8 mouse cellular contexts compared by ENCODE assay signal in genomic region chr7:104244287-104245181, GRCm38 (mm10). TPM values are rescaled to one million over a fixed set of nuclear protein-coding genes. Genes with fewer than 3 reads are reported as not detected.
DNase-seq lines count a peak whose midpoint lies in the region; ATAC-seq and TF ChIP-seq lines count a peak whose summit lies in the region.

TSS of gene Trim34a (plus strand) at chr7:104244457.

- H3K9me3 ChIP-seq in G1E (replicated peaks) = no peaks in the 10 kb centered on the region
- no peaks in the 10 kb centered on the region for H3K9me3 ChIP-seq in forebrain, embryonic 15.5 days

- peak; percentile 26 for DNase-seq in G1E (ENCODE audit: low spot score)
- peak in 1 of 2 experiments; percentile 0 for DNase-seq in layer of hippocampus, adult 2 months (ENCODE audit: low spot score in 2 of 2)
- DNase-seq in lung, postnatal 36 days = peak; percentile 90
- DNase-seq in ovary, postnatal 36 days (ENCODE audit: low spot score) = peak; percentile 36
- peak; percentile 53 for DNase-seq in urinary bladder, postnatal 14 days (ENCODE audit: low spot score)

- ATAC-seq in G1E (ENCODE audit: extremely low read depth, insufficient number of reproducible peaks, low FRiP score, poor library complexity, severe bottlenecking) = peak; percentile 94
- peak; percentile 19; the same call in 1 of the 2 replicates for ATAC-seq in forebrain, embryonic 15.5 days (replicated peaks)
- ATAC-seq in hematopoietic stem cell, adult 5-6 weeks (replicated peaks in 1 of 2; ENCODE audit: insufficient read depth in 1 of 2, low FRiP score in 2 of 2, low TSS enrichment in 1 of 2, low read depth in 1 of 2, poor library complexity in 2 of 2, severe bottlenecking in 2 of 2) = peak; percentile 97 to 99

- peak within 1 kb of the TSS; percentile 71 for H3K4me3 ChIP-seq in G1E (ENCODE audit: low read depth, low read length)
- H3K4me3 ChIP-seq in bone marrow macrophage, adult 2 months (ENCODE audit: insufficient read depth, low read length) = peak within 1 kb of the TSS; percentile 82
- peak within 1 kb of the TSS; percentile 30 for H3K4me3 ChIP-seq in forebrain, embryonic 15.5 days
- H3K4me3 ChIP-seq in layer of hippocampus, adult 2 months = peak within 1 kb of the TSS; percentile 55

- TF ChIP-seq POLR2A in bone marrow macrophage, adult 2 months (IDR thresholded peaks at IDR 0.05; ENCODE audit: borderline replicate concordance, low read depth, low read length) = no peak

- peak within 1 kb of the TSS; percentile 13; the same call in 1 of the 2 replicates for H3K9ac ChIP-seq in forebrain, embryonic 15.5 days (replicated peaks)

- no peaks in the 10 kb centered on the region for H3K36me3 ChIP-seq in G1E (replicated peaks)
- H3K36me3 ChIP-seq in forebrain, embryonic 15.5 days = no peaks in the 10 kb centered on the region

- H3K4me2 ChIP-seq in forebrain, embryonic 15.5 days (replicated peaks) = peak within 1 kb of the TSS; percentile 27

- TF ChIP-seq CTCF in G1E (IDR thresholded peaks at IDR 0.05; ENCODE audit: low read depth, low read length) = peak; percentile 36
- TF ChIP-seq CTCF in bone marrow macrophage, adult 2 months (IDR thresholded peaks at IDR 0.05; ENCODE audit: low read depth, low read length) = no peak
- TF ChIP-seq CTCF in layer of hippocampus, adult 2 months (conservative IDR thresholded peaks at IDR 0.05) = peak; percentile 77

- no peaks in the 10 kb centered on the region for H3K27me3 ChIP-seq in G1E (ENCODE audit: insufficient read depth, low read length)
- no peaks in the 10 kb centered on the region for H3K27me3 ChIP-seq in forebrain, embryonic 15.5 days

- H3K27ac ChIP-seq in bone marrow macrophage, adult 2 months (ENCODE audit: insufficient read depth, low read depth, low read length) = peak within 1 kb of the TSS; percentile 29
- H3K27ac ChIP-seq in forebrain, embryonic 15.5 days (replicated peaks) = no peak within 1 kb of the TSS
- H3K27ac ChIP-seq in layer of hippocampus, adult 2 months = peak within 1 kb of the TSS; percentile 55

- 13% methylated on average over 13 of the region's 13 CpGs for WGBS in forebrain, embryonic 15.5 days

- peaks cover 12% of the 10 kb centered on the region for H3K4me1 ChIP-seq in G1E (ENCODE audit: insufficient read depth, low read depth, low read length)
- H3K4me1 ChIP-seq in bone marrow macrophage, adult 2 months (ENCODE audit: control insufficient read depth, insufficient read depth, low read length) = 0 out of 2 replicates have a peak, but pooled peaks cover 2% of the 10 kb centered on the region
- no peaks in the 10 kb centered on the region for H3K4me1 ChIP-seq in forebrain, embryonic 15.5 days

RNA-seq across cellular contexts. Expression of gene Trim34a, which starts in this region (rescaled TPM):
- 1.7 and 4.9 TPM in 2 replicates for total RNA-seq in G1E (2014; fragmentation: Nextera tagmentation)
- 6.9 and 8.6 TPM in 2 replicates for total RNA-seq in G1E (2017)
- polyA plus RNA-seq in G1E (2012) = 0.22 and 0.25 TPM in 2 replicates
- 50.1 and 53.9 TPM in 2 replicates for polyA plus RNA-seq in bone marrow macrophage, adult 2 months (2012; ENCODE audit: insufficient read depth, insufficient read length, missing spikeins)
- 0.46 and 0.62 TPM in 2 replicates for polyA plus RNA-seq in forebrain, embryonic 15.5 days (2015; fragmentation: Nextera tagmentation; extraction: Ambion mirVana)
- 49.1 and 62.5 TPM in 2 replicates for total RNA-seq in hematopoietic stem cell, adult 5-6 weeks (2017)
- total RNA-seq in layer of hippocampus, adult 2 months (2021) = 1 to 10 TPM; 1.1 to 2.0 TPM

Comparison
In these comparisons a context has a peak if more than half of its experiments do, and no peak if none do; other contexts are left out.
1. RNA of gene Trim34a (polyA plus RNA-seq): 50.1 to 53.9 TPM in bone marrow macrophage, adult 2 months; 0.46 to 0.62 TPM in forebrain, embryonic 15.5 days and 0.22 to 0.25 TPM in G1E; every median in the first group is over 10 times any median in the second.
2. Peak in ATAC-seq, H3K4me3 ChIP-seq, H3K9ac ChIP-seq and H3K4me2 ChIP-seq in forebrain, embryonic 15.5 days; RNA of the gene not detected or under 1 TPM.
3. ATAC-seq: peak in every context shown above with its lines; median percentile 98 in hematopoietic stem cell, adult 5-6 weeks; 94 in G1E; 19 in forebrain, embryonic 15.5 days.
4. H3K4me3 ChIP-seq: peak in every context shown above with its lines; median percentile 82 in bone marrow macrophage, adult 2 months; 71 in G1E; 55 in layer of hippocampus, adult 2 months; 30 in forebrain, embryonic 15.5 days.